Mouse (Mus musculus) kidney, embryonic 14.5 days (tissue): ENCODE data around the gene Gm11627. TPM values are rescaled to one million over a fixed set of nuclear protein-coding genes. Genes with fewer than 3 reads are reported as not detected.
"Not testable (repeated sequence)": the region's sequence is repeated elsewhere in the genome, so short reads cannot be mapped to it uniquely, and the experiment has no call there.

ENCODE experiments used
- ATAC-seq: fragments of 200-750 bp; cut with Nextera tagmentation; 2 replicates; pipeline ENCODE4 v1.8.0; 2017; ENCODE audit warnings: moderate number of reproducible peaks, mild to moderate bottlenecking, moderate TSS enrichment, moderate library complexity; ENCODE audit not compliant: low FRiP score, low TSS enrichment
- H3K27ac ChIP-seq: fragments of 300-500 bp; sonication (generic); 2 replicates; pipeline ENCODE4 v1.5.1; 2014; ENCODE audit warnings: low read depth, mild to moderate bottlenecking, low read length, moderate library complexity, mixed read lengths
- H3K27me3 ChIP-seq: fragments of 300-500 bp; sonication (generic); 2 replicates; pipeline ENCODE4 v1.6.1; 2014; ENCODE audit warnings: mild to moderate bottlenecking, low read length; ENCODE audit not compliant: control insufficient read depth, insufficient read depth
- H3K36me3 ChIP-seq: fragments of 300-500 bp; sonication (generic); 2 replicates; pipeline ENCODE4 v1.6.1; 2014; ENCODE audit warnings: low read length, mixed read lengths; ENCODE audit not compliant: control insufficient read depth, insufficient read depth
- H3K4me1 ChIP-seq: fragments of 300-500 bp; sonication (generic); 2 replicates; pipeline ENCODE4 v1.6.1; 2014; ENCODE audit warnings: low read length, mixed read lengths; ENCODE audit not compliant: control insufficient read depth, insufficient read depth
- H3K4me2 ChIP-seq: fragments of 300-500 bp; sonication (generic); replicated peaks from 2 replicates; pipeline ENCODE4 v1.6.1; 2014; ENCODE audit warnings: low read depth, mild to moderate bottlenecking, low read length
- H3K4me3 ChIP-seq: fragments of 300-500 bp; sonication (generic); 2 replicates; pipeline ENCODE4 v1.5.1; 2014; ENCODE audit warnings: mild to moderate bottlenecking, low read length
- H3K9ac ChIP-seq: fragments of 300-500 bp; sonication (generic); 2 replicates; pipeline ENCODE4 v1.6.1; 2014; ENCODE audit warnings: low read depth, mild to moderate bottlenecking, low read length, moderate library complexity
- H3K9me3 ChIP-seq: fragments of 300-500 bp; sonication (generic); 2 replicates; pipeline ENCODE4 v1.6.1; 2016; ENCODE audit warnings: low read length; ENCODE audit not compliant: control insufficient read depth
- WGBS: fragments of 180-500 bp; shearing (Covaris S2); extraction: QIAGEN DNeasy Blood & Tissue Kit; methylation state at CpG from one replicate; pipeline ENCODE4 v1.1.7; 2014; 5-methylcytosine and 5-hydroxymethylcytosine counted together
- polyA plus RNA-seq: library from polyadenylated mRNA; unstranded; fragments of >200 nt; fragmentation: Nextera tagmentation; extraction: Ambion mirVana; gene quantifications from 2 replicates; pipeline ENCODE4 v1.2.1, GENCODE M21; 2014

Gm11627 gene
- polyA plus RNA-seq, 1 experiment from 2014 or later = 5.7 TPM

DNA sequence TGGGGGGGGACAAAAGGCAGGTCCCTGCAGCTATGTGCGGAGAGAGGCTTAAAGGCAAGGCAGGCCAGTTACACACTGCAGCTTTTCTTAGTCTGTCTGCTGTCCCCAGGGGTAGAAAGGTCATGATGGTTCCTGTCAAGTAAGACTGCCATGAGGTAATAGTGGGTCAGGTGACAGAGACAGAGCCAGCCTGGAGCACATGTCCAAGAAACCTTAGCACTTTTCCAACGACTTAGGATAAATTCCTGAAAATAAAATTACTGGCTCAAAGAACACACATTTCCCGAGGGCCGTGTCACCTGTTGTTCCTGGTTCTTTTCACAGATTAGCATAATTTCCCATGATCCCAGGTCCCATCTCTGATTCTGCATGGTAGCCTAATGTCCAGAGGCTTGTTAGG lies 31.0 kb upstream of the Gm11627 start:
- Histone ChIP-seq H3K9ac (no peak overlapping the region), H3K4me2 (no peak overlapping the region), H3K4me1 (peaks cover 49% of the 10 kb centered on the region), H3K27ac (peak overlapping the region; percentile 84; the same call in 1 of the 2 replicates), H3K36me3 (no peaks in the 10 kb centered on the region; the same call in 1 of the 2 replicates), H3K27me3 (0 out of 2 replicates have a peak, but pooled peaks cover 5% of the 10 kb centered on the region), H3K9me3 (no peaks in the 10 kb centered on the region), H3K4me3 (no peak overlapping the region)
- ATAC-seq = peak; percentile 22
- WGBS = 11% methylated on average over 4 of the region's 4 CpGs

DNA sequence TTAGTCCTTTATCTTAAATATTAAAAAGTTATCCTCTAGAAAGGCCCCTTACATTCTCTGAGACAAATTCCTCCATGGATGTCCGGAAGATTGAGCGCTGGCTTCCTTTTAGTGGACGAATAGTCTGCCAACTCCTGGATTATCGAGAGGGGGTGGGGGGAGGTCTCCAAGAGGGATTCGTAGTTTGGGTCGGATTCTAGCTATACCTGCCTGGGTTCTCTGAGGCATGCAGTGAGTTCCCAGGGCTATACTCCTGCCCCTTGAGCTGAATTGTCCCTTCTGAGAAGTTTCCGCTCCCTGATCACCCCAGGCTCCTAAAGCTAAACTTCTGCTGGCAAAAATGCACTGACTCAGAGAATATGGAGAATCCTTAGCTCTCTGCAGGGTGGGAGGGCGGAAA lies 30.2 kb upstream of the Gm11627 start:
- ATAC-seq = no peak
- H3K9me3 ChIP-seq = no peaks in the 10 kb centered on the region
- H3K27me3 ChIP-seq = peaks cover 8% of the 10 kb centered on the region; the same call in 1 of the 2 replicates
- peak overlapping the region; percentile 71 for H3K4me2 ChIP-seq
- 29% methylated on average over 8 of the region's 8 CpGs for WGBS
- H3K4me3 ChIP-seq = peak overlapping the region; percentile 90
- H3K4me1 ChIP-seq = peaks cover 49% of the 10 kb centered on the region
- H3K36me3 ChIP-seq = no peaks in the 10 kb centered on the region; the same call in 1 of the 2 replicates
- peak overlapping the region; percentile 84; the same call in 1 of the 2 replicates for H3K27ac ChIP-seq
- H3K9ac ChIP-seq = 0 out of 2 replicates have a peak overlapping the region, but pooled peaks have one; percentile 96

DNA sequence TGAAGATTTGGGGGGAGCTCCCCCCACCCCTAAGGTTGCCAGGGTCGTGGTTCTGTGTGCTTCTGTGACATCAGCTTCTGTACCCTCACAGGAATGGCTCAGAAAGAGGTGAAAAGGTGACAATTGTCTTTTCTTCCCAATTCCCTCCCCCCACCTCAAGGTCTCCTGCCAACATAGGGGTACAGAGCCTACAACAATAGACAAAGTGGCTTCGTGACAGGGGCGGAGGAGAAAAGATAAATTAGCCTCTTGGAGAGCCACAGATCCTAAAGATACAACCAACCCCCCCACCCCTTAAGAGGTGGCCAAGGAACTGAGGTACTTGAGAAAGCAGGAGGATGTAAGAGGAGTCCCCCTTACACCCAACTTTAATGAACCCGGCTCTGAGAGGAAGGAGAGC lies 29.4 kb upstream of the Gm11627 start:
- WGBS = 16% methylated on average over 4 of the region's 4 CpGs
- H3K27me3 ChIP-seq = peaks cover 8% of the 10 kb centered on the region; the same call in 1 of the 2 replicates
- peak overlapping the region; percentile 71 for H3K4me2 ChIP-seq
- peaks cover 49% of the 10 kb centered on the region for H3K4me1 ChIP-seq
- ATAC-seq = no peak
- peak overlapping the region; percentile 96; the same call in 1 of the 2 replicates for H3K9ac ChIP-seq
- H3K27ac ChIP-seq = peak overlapping the region; percentile 84; the same call in 1 of the 2 replicates
- H3K36me3 ChIP-seq = no peaks in the 10 kb centered on the region; the same call in 1 of the 2 replicates
- peak overlapping the region; percentile 90 for H3K4me3 ChIP-seq
- no peaks in the 10 kb centered on the region for H3K9me3 ChIP-seq

GRCm38 (mm10) chr11:102607686-102608548 lies 28.7 kb upstream of the Gm11627 start:
- Histone ChIP-seq H3K9me3 (no peaks in the 10 kb centered on the region), H3K4me1 (peaks cover 49% of the 10 kb centered on the region), H3K4me2 (peak overlapping the region; percentile 71), H3K27ac (peak overlapping the region; percentile 84; the same call in 1 of the 2 replicates), H3K4me3 (peak overlapping the region; percentile 90), H3K27me3 (peaks cover 8% of the 10 kb centered on the region; the same call in 1 of the 2 replicates), H3K36me3 (no peaks in the 10 kb centered on the region; the same call in 1 of the 2 replicates), H3K9ac (peak overlapping the region; percentile 96)
- ATAC-seq = no peak
- 16% methylated on average over 10 of the region's 10 CpGs for WGBS

GRCm38 (mm10) chr11:102607201-102607600 lies 27.9 kb upstream of the Gm11627 start:
- not testable (repeated sequence) for H3K27me3 ChIP-seq, ATAC-seq, H3K9me3 ChIP-seq, H3K36me3 ChIP-seq
- peak overlapping the region; percentile 96 for H3K9ac ChIP-seq
- H3K4me3 ChIP-seq = peak overlapping the region; percentile 90
- peaks cover 49% of the 10 kb centered on the region for H3K4me1 ChIP-seq
- peak overlapping the region; percentile 89 for H3K27ac ChIP-seq
- WGBS = 2% methylated on average over 12 of the region's 12 CpGs
- H3K4me2 ChIP-seq = peak overlapping the region; percentile 71

DNA sequence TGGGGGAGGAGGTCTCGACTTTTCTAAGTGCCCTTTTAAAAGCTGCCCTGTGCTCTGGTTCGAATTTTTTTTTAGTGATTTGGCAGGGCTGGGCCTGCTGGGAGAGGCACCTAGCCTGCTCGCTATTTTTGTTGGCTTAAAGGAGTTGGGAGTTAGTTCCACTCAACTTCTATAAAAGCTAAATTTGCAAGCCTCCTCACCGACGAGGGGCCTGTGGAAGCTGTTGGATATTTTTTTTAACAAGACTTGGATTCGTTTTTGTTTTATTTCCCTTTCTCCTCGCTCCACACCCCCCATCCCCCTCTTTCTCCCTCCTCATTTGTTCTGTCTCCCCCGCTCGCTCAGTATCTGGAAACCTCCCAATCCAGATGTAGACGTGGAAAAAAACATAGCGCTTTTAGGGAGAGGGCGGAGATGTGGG lies 27.5 kb upstream of the Gm11627 start:
- no peaks in the 10 kb centered on the region; the same call in 1 of the 2 replicates for H3K36me3 ChIP-seq
- peak overlapping the region; percentile 96 for H3K9ac ChIP-seq
- peaks cover 8% of the 10 kb centered on the region; the same call in 1 of the 2 replicates for H3K27me3 ChIP-seq
- no peaks in the 10 kb centered on the region for H3K9me3 ChIP-seq
- peak overlapping the region; percentile 89 for H3K27ac ChIP-seq
- H3K4me2 ChIP-seq = peak overlapping the region; percentile 71
- ATAC-seq = no peak
- H3K4me3 ChIP-seq = peak overlapping the region; percentile 90
- peaks cover 48% of the 10 kb centered on the region for H3K4me1 ChIP-seq
- WGBS = 3% methylated on average over 12 of the region's 12 CpGs

DNA sequence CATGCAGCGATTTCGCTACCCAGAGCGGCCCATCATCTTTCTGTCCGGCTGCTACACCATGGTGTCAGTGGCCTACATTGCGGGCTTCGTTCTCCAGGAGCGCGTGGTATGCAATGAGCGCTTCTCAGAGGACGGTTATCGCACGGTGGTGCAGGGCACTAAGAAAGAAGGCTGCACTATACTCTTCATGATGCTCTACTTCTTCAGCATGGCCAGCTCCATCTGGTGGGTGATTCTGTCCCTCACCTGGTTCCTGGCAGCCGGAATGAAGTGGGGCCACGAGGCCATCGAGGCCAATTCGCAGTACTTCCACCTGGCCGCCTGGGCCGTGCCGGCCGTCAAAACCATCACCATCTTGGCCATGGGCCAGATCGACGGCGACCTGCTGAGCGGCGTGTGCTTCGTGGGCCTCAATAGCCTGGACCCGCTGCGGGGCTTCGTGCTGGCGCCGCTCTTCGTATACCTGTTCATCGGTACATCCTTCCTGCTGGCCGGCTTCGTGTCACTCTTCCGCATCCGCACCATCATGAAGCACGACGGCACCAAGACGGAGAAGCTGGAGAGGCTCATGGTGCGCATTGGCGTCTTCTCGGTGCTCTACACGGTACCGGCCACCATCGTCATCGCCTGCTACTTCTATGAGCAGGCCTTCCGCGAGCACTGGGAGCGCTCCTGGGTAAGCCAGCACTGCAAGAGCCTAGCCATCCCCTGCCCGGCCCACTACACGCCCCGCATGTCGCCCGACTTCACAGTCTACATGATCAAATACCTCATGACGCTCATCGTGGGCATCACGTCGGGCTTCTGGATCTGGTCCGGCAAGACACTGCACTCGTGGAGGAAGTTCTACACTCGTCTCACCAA lies 26.5 kb upstream of the Gm11627 start:
- H3K9ac ChIP-seq = peak overlapping the region; percentile 96
- peaks cover 8% of the 10 kb centered on the region; the same call in 1 of the 2 replicates for H3K27me3 ChIP-seq
- no peak for ATAC-seq
- peaks cover 38% of the 10 kb centered on the region for H3K4me1 ChIP-seq
- no peaks in the 10 kb centered on the region; the same call in 1 of the 2 replicates for H3K36me3 ChIP-seq
- no peaks in the 10 kb centered on the region for H3K9me3 ChIP-seq
- peak overlapping the region; percentile 71 for H3K4me2 ChIP-seq
- WGBS = under 1% methylated on average over 62 of the region's 62 CpGs
- H3K4me3 ChIP-seq = peak overlapping the region; percentile 90
- peak overlapping the region; percentile 99 for H3K27ac ChIP-seq

DNA sequence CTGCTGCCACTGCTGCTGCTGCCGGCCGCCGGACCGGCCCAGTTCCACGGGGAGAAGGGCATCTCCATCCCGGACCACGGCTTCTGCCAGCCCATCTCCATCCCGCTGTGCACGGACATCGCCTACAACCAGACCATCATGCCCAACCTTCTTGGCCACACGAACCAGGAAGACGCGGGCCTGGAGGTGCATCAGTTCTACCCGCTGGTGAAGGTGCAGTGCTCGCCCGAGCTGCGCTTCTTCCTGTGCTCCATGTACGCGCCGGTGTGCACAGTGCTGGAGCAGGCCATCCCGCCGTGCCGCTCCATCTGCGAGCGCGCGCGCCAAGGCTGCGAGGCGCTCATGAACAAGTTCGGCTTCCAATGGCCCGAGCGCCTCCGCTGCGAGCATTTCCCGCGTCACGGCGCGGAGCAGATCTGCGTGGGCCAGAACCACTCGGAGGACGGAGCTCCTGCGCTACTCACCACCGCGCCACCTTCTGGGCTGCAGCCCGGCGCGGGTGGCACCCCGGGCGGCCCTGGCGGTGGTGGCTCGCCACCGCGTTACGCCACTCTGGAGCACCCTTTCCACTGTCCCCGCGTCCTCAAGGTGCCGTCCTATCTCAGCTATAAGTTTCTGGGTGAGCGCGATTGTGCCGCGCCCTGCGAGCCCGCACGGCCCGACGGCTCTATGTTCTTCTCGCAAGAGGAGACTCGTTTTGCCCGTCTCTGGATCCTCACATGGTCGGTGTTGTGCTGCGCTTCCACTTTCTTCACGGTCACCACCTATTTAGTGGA lies 25.7 kb upstream of the Gm11627 start:
- Histone ChIP-seq H3K4me1 (peaks cover 30% of the 10 kb centered on the region), H3K27me3 (peaks cover 8% of the 10 kb centered on the region; the same call in 1 of the 2 replicates), H3K27ac (peak overlapping the region; percentile 99), H3K4me3 (peak overlapping the region; percentile 90), H3K9me3 (no peaks in the 10 kb centered on the region), H3K4me2 (peak overlapping the region; percentile 71), H3K36me3 (no peaks in the 10 kb centered on the region; the same call in 1 of the 2 replicates), H3K9ac (peak overlapping the region; percentile 96)
- under 1% methylated on average over 74 of the region's 74 CpGs for WGBS
- ATAC-seq = peak; percentile 25; the same call in 1 of the 2 replicates
